Mouse (Mus musculus) NIH3T3 (cell line): ENCODE measurements around the gene Sf1.

Experiments
- DNase-seq: peaks from one replicate; pipeline ENCODE4 v3.0.0-alpha.2; 2012; ENCODE audit warnings: low read depth

The Sf1 gene

GRCm38 (mm10) chr19:6341453-6342077 lies 21.9 kb upstream of the Sf1 start:
- DNase-seq = no peak

- DNase-seq = no peak
Observed at GRCm38 (mm10) chr19:6342276-6342933, 21.1 kb upstream of the Sf1 start.

- DNase-seq = no peak
Observed at GRCm38 (mm10) chr19:6343066-6343925, 20.2 kb upstream of the Sf1 start.

GRCm38 (mm10) chr19:6343996-6344395 lies 19.5 kb upstream of the Sf1 start:
- DNase-seq = no peak

GRCm38 (mm10) chr19:6346023-6346422 lies 17.5 kb upstream of the Sf1 start:
- DNase-seq = no peak

GRCm38 (mm10) chr19:6346661-6347060 lies 16.8 kb upstream of the Sf1 start:
- DNase-seq = no peak

- DNase-seq = no peak
Observed at GRCm38 (mm10) chr19:6347615-6348014, 15.9 kb upstream of the Sf1 start.

- no peak for DNase-seq
Observed at GRCm38 (mm10) chr19:6348717-6349116, 14.8 kb upstream of the Sf1 start.

GRCm38 (mm10) chr19:6349215-6349983 lies 14.1 kb upstream of the Sf1 start:
- peak; percentile 32 for DNase-seq

GRCm38 (mm10) chr19:6351431-6352106 lies 11.9 kb upstream of the Sf1 start:
- peak; percentile 47 for DNase-seq

GRCm38 (mm10) chr19:6352107-6352505 lies 11.4 kb upstream of the Sf1 start:
- DNase-seq = no peak

GRCm38 (mm10) chr19:6354030-6354429 lies 9.5 kb upstream of the Sf1 start:
- no peak for DNase-seq

GRCm38 (mm10) chr19:6361291-6361690 lies 2.2 kb upstream of the Sf1 start:
- no peak for DNase-seq

GRCm38 (mm10) chr19:6363091-6363410 lies 439 bp upstream of the Sf1 start:
- DNase-seq = no peak

GRCm38 (mm10) chr19:6364317-6364725 lies 831 bp downstream of the Sf1 start:
- peak; percentile 98 for DNase-seq

GRCm38 (mm10) chr19:6364842-6365241 lies 1.4 kb downstream of the Sf1 start:
- peak; percentile 62 for DNase-seq

- DNase-seq = no peak
Observed at GRCm38 (mm10) chr19:6370175-6370574, 6.7 kb downstream of the Sf1 start.

GRCm38 (mm10) chr19:6372433-6372832 lies 8.9 kb downstream of the Sf1 start:
- DNase-seq = peak; percentile 25

- peak; percentile 82 for DNase-seq
Observed at GRCm38 (mm10) chr19:6373539-6374400, 10.3 kb downstream of the Sf1 start.

GRCm38 (mm10) chr19:6374571-6374970 lies 11.1 kb downstream of the Sf1 start:
- no peak for DNase-seq
